Mouse (Mus musculus): Measurements from ENCODE around the gene Gigyf1.

Gigyf1 gene

GRCm38 (mm10) chr5:137518436-137518835 is at the start of gene Gigyf1:
TSS of gene Gigyf1 (plus strand) at chr5:137518548.
- DNase-seq: peak; percentile 54

GRCm38 (mm10) chr5:137472252-137472904 is 46.0 kb upstream of the Gigyf1 start:
- DNase-seq: no peak

DNA sequence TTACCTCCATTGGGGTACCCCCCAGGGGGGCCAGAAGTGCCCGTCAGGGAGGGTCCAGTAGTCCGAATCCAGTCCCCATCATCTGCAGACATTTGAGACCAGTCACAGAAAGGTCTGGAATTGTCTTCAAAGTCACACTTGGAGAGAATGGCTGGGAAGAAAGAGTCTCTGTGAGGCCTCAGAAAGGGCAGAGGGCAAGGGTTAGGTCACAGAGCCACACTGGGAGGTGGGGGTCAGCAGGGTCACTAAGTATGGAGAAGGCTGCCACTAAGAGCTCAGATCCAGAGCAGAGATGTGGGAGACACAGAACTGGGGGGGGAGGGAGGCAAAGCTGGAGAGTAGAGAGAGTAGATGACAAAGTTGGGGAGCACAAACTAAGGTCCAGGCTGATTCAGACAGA is 44.0 kb upstream of the Gigyf1 start:
- no peak for DNase-seq

DNA sequence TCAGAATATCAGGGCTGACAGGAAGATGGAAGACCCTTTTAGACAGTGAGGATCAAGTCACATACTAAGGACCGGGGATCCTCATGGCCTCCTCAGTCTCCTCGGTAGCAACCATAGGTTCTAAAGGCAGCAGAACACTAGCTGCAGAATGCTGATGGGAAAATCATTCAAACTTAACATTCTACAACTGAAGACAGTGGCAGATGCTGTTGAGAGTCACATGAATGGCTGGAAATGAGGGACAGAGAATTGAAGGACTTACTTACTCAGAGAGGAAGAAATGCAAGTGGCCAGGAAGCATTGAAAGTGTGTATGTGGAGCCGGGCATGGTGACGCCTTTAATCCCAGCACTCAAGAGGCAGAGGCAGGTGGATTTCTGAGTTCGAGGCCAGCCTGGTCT is 41.4 kb upstream of the Gigyf1 start, which contains the start of gene Zan:
Zan (minus strand) TSS at position 101 of the 400 bp plus-strand sequence.
- no peak for DNase-seq

DNA sequence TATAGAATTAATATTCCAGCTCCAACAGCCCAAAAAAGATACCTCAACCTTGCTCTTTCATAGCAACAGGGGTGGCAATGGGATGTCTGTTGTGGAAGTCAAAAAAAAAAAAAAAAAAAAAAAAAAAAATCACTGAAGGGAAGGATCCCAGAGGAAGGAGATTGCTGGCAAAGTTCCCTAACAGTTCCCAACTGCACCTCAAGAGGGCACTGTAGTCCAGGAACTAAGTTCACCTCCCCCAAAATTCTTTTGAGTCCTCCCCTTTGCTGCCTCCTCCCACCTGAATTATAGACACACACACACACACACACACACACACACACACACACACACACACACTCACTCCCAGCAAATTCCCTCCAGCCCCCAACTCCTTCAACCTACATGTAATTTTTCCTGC is 37.2 kb upstream of the Gigyf1 start:
- DNase-seq: peak; percentile 92

GRCm38 (mm10) chr5:137481897-137482296 is 36.5 kb upstream of the Gigyf1 start:
- peak; percentile 41 for DNase-seq

- no peak for DNase-seq
These were observed 33.1 kb upstream of the Gigyf1 start for GRCm38 (mm10) chr5:137485071-137485850.

GRCm38 (mm10) chr5:137485851-137486155 is 32.5 kb upstream of the Gigyf1 start:
- no peak for DNase-seq

DNA sequence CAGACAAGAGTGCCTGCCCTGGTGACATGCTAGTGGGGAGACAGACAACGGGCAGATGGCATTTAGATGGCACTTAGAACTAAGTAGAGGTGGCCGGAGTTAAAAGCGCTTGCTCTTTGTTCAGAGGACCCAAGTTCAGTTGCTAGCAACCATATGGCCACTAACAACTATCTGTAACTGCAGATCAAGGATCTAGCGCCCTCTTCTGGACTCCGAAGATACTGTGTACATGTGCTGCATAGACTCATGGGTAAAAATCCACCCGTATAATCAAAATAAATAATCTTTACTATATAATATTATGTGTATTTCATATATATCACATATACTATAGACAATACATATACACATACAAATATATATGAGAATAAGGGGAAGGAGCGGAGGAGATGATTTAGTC is 30.7 kb upstream of the Gigyf1 start:
- no peak for DNase-seq

- peak; percentile 86 for DNase-seq
These were observed 26.8 kb upstream of the Gigyf1 start for GRCm38 (mm10) chr5:137491559-137491958.

- peak; percentile 58 for DNase-seq
These were observed 24.5 kb upstream of the Gigyf1 start for GRCm38 (mm10) chr5:137493831-137494230.

GRCm38 (mm10) chr5:137500186-137500585 is 18.2 kb upstream of the Gigyf1 start:
- DNase-seq: no peak

- DNase-seq: peak; percentile 100
These were observed 16.4 kb upstream of the Gigyf1 start, which contains the start of gene Pop7 for GRCm38 (mm10) chr5:137501709-137502666. TSS of gene Pop7 (minus strand) at chr5:137502518.

- peak; percentile 93 for DNase-seq
These were observed 15.7 kb upstream of the Gigyf1 start for GRCm38 (mm10) chr5:137502667-137503110.

DNA sequence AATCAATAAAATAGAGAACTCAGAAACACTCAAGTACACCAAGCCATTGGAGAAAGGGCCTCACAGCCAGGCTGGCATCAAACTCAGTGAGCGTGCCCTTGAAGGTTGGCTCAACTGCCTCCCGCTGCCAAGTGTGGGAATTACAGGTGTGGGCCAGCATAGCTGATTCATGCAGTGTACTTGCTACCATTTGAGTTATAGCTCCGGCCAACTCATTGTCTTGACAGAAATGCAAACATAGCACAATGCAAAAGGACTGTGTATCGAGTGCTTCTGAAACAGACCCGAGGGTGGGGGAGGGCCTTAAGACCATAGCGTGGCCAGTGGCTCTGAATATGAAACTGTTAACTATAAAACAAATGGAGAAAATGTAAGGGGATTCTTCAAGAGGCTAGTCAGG is 14.3 kb upstream of the Gigyf1 start:
- DNase-seq: peak; percentile 45

DNA sequence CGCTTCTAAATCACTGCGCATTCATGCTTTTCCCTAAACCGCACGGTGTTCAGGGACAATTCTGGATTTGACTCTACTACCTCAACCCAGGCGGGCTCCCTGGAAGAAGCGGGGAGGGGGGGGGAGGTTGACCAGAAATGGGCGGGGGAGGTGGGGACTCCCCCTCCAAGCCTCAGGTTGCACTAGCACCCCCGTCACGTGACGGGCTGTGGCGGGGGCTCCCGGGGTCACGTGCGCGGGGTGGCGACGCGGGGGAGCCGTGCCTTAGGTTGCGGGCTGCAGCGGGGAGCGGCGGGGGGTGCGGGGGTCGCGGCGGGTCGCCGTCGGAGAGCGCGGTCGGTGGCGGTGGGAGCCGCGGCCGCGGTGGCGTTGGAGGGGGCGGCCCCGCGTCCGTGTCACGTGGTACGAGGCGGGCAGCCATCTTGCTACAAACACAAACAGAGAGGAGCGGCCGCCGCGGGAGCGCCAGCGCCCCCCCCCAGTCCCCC is 8.3 kb upstream of the Gigyf1 start:
- peak; percentile 90 for DNase-seq

- DNase-seq: peak; percentile 54
These were observed 7.6 kb upstream of the Gigyf1 start for GRCm38 (mm10) chr5:137510573-137511390.

GRCm38 (mm10) chr5:137511706-137512105 is 6.6 kb upstream of the Gigyf1 start:
- DNase-seq: no peak

GRCm38 (mm10) chr5:137512847-137513794 is 5.2 kb upstream of the Gigyf1 start:
- DNase-seq: peak; percentile 68

DNA sequence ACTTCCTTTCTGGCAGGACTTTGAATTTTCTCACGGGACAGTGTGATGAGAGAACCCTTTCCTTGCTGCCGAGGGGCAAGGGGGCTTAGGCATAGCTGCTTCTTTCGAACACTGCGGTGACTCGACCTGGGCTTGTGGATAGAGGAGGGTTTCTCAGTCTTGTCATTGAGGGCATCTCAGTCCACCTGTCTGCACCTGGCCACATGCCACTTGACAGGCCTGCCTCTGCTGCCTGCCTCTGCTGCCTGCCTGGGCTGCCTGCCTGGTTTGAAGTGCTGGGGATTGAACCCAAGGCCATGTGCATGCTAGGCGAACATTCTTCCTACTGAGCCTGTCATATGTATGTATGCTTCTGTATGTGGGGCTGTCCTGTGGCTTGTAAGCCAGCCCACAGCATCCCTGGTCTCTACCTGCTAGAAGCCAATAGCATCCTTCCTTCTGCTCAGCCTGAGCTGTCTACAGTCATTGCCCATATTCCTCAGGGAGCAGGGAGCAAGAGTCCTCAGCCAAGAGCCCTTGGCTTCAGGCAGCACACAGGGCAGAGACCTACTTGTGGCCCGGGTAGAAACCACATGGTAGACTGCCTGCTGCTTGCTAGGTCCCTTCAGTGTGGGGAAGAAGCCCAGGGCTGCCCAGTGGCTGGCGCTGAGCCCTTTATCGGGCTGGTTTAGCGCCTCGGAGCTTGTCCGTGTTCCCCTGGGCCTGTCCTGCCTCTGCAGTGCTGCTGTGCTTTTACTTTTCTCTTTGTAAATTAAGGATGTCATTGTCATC is 4.2 kb upstream of the Gigyf1 start:
- DNase-seq: no peak

All from kidney, postnatal 10 days (tissue).